Mouse (Mus musculus) heart, postnatal 0 days (tissue): ENCODE measurements around the gene Ust. TPM values are rescaled to one million over a fixed set of nuclear protein-coding genes. Genes with fewer than 3 reads are reported as not detected.

Experiments used
- ATAC-seq: fragments of 200-750 bp; cut with Nextera tagmentation; 2 replicates; pipeline ENCODE4 v1.8.0; 2017; ENCODE audit warnings: low read depth, moderate number of reproducible peaks, moderate library complexity; ENCODE audit not compliant: insufficient read depth
- DNase-seq: peaks from one replicate; pipeline ENCODE4 v3.0.0-alpha.2; 2016; ENCODE audit warnings: low spot score
- H3K27ac ChIP-seq: fragments of 300-500 bp; sonication (generic); 2 replicates; pipeline ENCODE4 v1.5.1; 2014; ENCODE audit warnings: low read depth, mild to moderate bottlenecking
- H3K27me3 ChIP-seq: fragments of 300-500 bp; sonication (generic); 2 replicates; pipeline ENCODE4 v1.6.1; 2014; ENCODE audit warnings: low read length, mixed read lengths; ENCODE audit not compliant: control insufficient read depth, insufficient read depth
- H3K36me3 ChIP-seq: fragments of 300-500 bp; sonication (generic); replicated peaks from 2 replicates; pipeline ENCODE4 v1.6.1; 2014; ENCODE audit warnings: low read length, mixed read lengths; ENCODE audit not compliant: control insufficient read depth, insufficient read depth
- H3K4me1 ChIP-seq: fragments of 300-500 bp; sonication (generic); 2 replicates; pipeline ENCODE4 v1.6.1; 2014; ENCODE audit warnings: antibody characterized with exemption; ENCODE audit not compliant: control insufficient read depth, insufficient read depth
- H3K4me2 ChIP-seq: fragments of 300-500 bp; sonication (generic); 2 replicates; pipeline ENCODE4 v1.6.1; 2014; ENCODE audit warnings: low read depth, mild to moderate bottlenecking, low read length, moderate library complexity
- H3K4me3 ChIP-seq: fragments of 300-500 bp; sonication (generic); 2 replicates; pipeline ENCODE4 v1.5.1; 2014; ENCODE audit warnings: low read depth, low read length
- H3K9ac ChIP-seq: fragments of 300-500 bp; sonication (generic); replicated peaks from 2 replicates; pipeline ENCODE4 v1.6.1; 2014; ENCODE audit warnings: low read depth, low read length, mixed read lengths
- H3K9me3 ChIP-seq: fragments of 300-500 bp; sonication (generic); replicated peaks from 2 replicates; pipeline ENCODE4 v1.6.1; 2016; ENCODE audit warnings: low read length; ENCODE audit not compliant: control insufficient read depth
- CTCF ChIP-seq: IDR thresholded peaks from 2 replicates; pipeline ENCODE4 v1.5.1; 2016; ENCODE audit warnings: antibody characterized with exemption, control low read depth, low read depth
- EP300 ChIP-seq: IDR thresholded peaks from 2 replicates; pipeline ENCODE4 v1.6.1; 2016; ENCODE audit warnings: antibody characterized with exemption, low read depth
- WGBS: fragments of 180-500 bp; shearing (Covaris S2); extraction: QIAGEN DNeasy Blood & Tissue Kit; methylation state at CpG from one replicate; pipeline ENCODE4 v1.1.7; 2014; 5-methylcytosine and 5-hydroxymethylcytosine counted together
- polyA plus RNA-seq: library from polyadenylated mRNA; unstranded; fragments of >200 nt; fragmentation: Nextera tagmentation; extraction: Ambion mirVana; gene quantifications from 2 replicates; pipeline ENCODE4 v1.2.1, GENCODE M21; 2015
- total RNA-seq: library from RNA; depleted of rRNA; stranded (reverse); fragments of >200 nt; gene quantifications from 2 replicates; pipeline ENCODE4 v1.2.3, GENCODE M21; 2014; ENCODE audit warnings: low replicate concordance

The Ust gene
- total and polyA plus RNA-seq, 2 experiments from 2014 or later, result 1.1 to 1.2 TPM

DNA sequence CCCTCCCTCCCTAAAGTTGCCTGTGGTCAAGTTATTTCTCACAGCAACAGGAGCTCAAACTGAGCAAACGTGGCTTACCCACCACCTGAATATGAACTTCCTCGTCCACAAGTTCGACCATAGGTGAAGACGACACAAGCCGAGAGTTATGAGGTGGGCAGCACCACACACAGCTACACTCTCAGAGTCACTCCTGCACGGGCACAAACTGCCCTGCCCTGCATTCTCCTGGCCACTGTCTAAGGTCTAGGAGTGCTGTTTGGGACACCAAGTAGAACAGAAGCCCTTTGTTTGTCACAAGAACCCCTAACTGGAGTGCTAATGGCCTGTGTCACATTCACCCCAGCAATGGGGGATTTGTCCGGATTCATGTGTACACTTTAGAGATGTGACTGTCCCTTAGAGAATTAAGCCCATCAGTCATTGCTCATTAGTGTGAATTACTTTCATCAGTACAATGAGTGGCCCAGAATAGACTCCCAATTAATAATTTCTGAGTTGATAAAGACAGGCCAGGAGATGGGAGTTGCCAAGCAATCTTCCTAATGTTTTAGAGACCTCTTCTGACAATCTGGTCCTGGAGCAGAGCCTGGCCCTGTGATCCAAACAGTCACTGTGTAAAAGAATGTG is 2.3 kb upstream of the Ust start:
- Histone ChIP-seq H3K36me3 (no peaks in the 10 kb centered on the region), H3K27me3 (peaks cover 22% of the 10 kb centered on the region), H3K4me2 (no peak overlapping the region), H3K4me1 (0 out of 2 replicates have a peak, but pooled peaks cover 5% of the 10 kb centered on the region), H3K9me3 (no peaks in the 10 kb centered on the region), H3K27ac (no peak overlapping the region), H3K4me3 (no peak overlapping the region), H3K9ac (no peak overlapping the region)
- DNase-seq (no peak), ATAC-seq (no peak)
- TF ChIP-seq EP300 (no peak), CTCF (no peak)
- 84% methylated on average over 7 of the region's 7 CpGs for WGBS

DNA sequence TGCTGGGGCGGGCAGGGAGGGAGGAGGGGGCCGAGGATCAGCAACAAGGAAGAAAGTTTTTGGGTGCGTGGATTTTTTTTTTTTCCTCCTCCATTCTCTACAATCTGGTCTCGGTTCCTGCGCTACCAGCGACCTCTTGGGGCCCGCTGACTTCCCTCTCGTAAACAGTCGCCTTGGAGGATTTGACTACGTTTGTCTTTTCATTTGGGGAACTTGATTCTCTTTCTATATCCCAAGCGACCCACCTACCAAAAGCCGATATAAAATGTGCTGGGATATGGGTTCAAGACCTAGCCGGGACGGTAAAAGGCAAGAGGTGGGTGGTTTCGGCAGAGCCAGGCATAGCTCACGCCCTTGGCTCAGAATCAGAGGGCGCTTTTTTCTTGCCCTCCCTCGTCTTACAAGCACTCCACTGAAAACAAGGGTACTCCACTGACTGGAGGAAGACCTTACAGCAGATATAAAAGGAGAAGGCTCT is 428 bp upstream of the Ust start:
- under 1% methylated on average over 18 of the region's 18 CpGs for WGBS
- ATAC-seq, result peak; percentile 14; the same call in 1 of the 2 replicates

DNA sequence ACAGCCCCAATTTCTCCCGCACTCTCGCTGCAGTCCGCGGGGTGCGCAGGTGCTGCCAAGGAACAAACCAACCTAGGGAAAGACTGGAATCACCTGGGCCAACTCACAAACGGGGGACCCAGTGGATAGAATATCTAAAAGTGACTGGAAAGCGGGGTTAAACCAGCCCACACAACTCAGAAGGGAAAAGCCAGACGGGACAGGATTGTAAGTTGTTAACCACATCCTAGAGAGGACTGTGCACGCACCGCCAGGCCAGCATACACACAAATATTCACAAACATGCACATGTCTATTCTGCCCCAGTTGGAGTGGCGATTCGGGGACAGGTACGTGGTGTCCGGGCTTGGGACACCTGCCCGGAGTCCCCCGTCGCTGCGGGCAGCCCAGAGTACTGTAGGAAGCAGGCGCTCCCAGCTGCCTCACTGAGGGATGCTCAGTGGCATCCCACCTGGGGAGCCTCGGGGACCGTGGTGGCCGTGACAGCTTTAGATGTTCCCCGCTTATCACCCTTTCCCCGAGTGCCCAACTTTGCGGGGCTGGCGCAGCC is 959 bp downstream of the Ust start:
- ATAC-seq (0 out of 2 replicates have a peak, but pooled peaks have one; percentile 12), DNase-seq (no peak)
- Histone ChIP-seq H3K9me3 (0 out of 2 replicates have a peak, but pooled peaks cover 5% of the 10 kb centered on the region), H3K9ac (peak overlapping the region; percentile 65), H3K4me1 (0 out of 2 replicates have a peak, but pooled peaks cover 5% of the 10 kb centered on the region), H3K4me2 (peak overlapping the region; percentile 86), H3K4me3 (peak overlapping the region; percentile 76), H3K27me3 (peaks cover 22% of the 10 kb centered on the region), H3K36me3 (no peaks in the 10 kb centered on the region), H3K27ac (no peak overlapping the region)
- 3% methylated on average over 26 of the region's 26 CpGs for WGBS
- TF ChIP-seq CTCF (no peak), EP300 (no peak)

More for the DNA sequence above, 428 bp upstream of the Ust start:
- no peaks in the 10 kb centered on the region for H3K36me3 ChIP-seq
- TF ChIP-seq CTCF (peak; percentile 34), EP300 (no peak)
- peak overlapping the region; percentile 76 for H3K4me3 ChIP-seq
- H3K27ac ChIP-seq, result no peak overlapping the region
- 0 out of 2 replicates have a peak, but pooled peaks cover 5% of the 10 kb centered on the region for H3K9me3 ChIP-seq
- no peak for DNase-seq
- peak overlapping the region; percentile 86 for H3K4me2 ChIP-seq
- peaks cover 22% of the 10 kb centered on the region for H3K27me3 ChIP-seq
- peak overlapping the region; percentile 65 for H3K9ac ChIP-seq
- 0 out of 2 replicates have a peak, but pooled peaks cover 5% of the 10 kb centered on the region for H3K4me1 ChIP-seq

DNA sequence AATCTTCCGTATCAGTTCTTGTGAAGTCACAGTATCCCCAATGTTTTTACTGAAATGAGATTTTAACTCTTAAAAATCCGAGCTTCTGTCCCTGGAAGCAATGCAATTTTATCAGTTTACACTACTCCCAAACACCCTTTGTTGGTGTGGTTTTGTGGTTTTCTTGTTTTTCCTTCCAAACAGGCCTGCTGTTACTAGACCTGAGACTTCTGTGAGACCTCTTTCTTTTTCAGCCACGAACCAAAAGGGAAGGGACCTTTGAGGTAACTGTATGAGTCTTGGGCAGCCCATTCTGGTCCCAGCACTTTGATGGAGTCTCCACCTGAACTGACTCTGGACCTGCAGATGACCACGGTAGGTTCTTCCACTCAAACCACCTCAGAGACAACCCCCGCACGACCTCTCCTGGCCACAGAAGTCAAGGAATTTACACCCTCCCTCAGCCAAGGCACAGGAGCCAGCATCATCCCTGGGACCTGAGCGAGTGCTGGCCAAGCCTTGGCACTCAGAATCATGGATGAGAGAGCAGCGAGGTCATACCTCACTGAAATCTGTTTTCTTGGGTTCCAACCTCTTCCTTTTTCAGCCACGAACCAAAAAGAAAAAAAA is 1.6 kb downstream of the Ust start:
- H3K9me3 ChIP-seq, result 0 out of 2 replicates have a peak, but pooled peaks cover 5% of the 10 kb centered on the region
- TF ChIP-seq CTCF (peak; percentile 26), EP300 (no peak)
- no peaks in the 10 kb centered on the region for H3K36me3 ChIP-seq
- DNase-seq, result no peak
- 35% methylated on average over 9 of the region's 9 CpGs for WGBS
- peaks cover 22% of the 10 kb centered on the region for H3K27me3 ChIP-seq
- H3K4me2 ChIP-seq, result peak overlapping the region; percentile 86
- H3K9ac ChIP-seq, result no peak overlapping the region
- H3K4me1 ChIP-seq, result 0 out of 2 replicates have a peak, but pooled peaks cover 5% of the 10 kb centered on the region
- no peak for ATAC-seq
- H3K27ac ChIP-seq, result no peak overlapping the region
- peak overlapping the region; percentile 76 for H3K4me3 ChIP-seq

DNA sequence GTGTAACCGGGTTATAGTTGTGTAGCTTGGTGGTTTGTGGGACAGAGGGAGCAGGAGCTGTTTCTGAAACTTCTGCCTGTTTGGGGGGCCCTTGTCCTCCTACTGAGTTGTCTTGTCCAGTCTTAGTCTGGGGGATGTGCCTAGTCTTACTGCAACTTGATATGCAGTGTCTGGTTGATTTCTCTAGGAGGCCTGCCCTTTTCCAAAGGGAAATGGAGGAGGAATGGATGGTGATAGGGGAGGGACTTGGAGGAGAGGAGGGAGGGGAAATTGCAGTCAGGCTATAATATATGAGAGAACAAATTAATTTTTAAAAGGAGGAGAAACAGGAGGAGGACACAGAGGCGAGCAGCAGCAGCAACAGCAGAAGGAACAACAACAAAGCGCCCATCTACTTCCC is 4.9 kb downstream of the Ust start:
- 94% methylated on average over 3 of the region's 3 CpGs for WGBS
- Histone ChIP-seq H3K9ac (no peak overlapping the region), H3K9me3 (0 out of 2 replicates have a peak, but pooled peaks cover 5% of the 10 kb centered on the region), H3K27me3 (peaks cover 19% of the 10 kb centered on the region), H3K27ac (no peak overlapping the region), H3K4me1 (no peaks in the 10 kb centered on the region), H3K4me2 (no peak overlapping the region), H3K36me3 (no peaks in the 10 kb centered on the region), H3K4me3 (no peak overlapping the region)
- TF ChIP-seq EP300, result no peak
- no peak for TF ChIP-seq CTCF
- DNase-seq (no peak), ATAC-seq (no peak)
